In genomic region chr3:41522226-41523005, GRCm38 (mm10) we compare ENCODE assay signal across 7 mouse cellular contexts. TPM values are rescaled to one million over a fixed set of nuclear protein-coding genes. Genes with fewer than 3 reads are reported as not detected.
A peak's percentile ranks its signal among the peaks of the same experiment; 100 is the strongest.
DNase-seq lines count a peak whose midpoint lies in the region; ATAC-seq lines count a peak whose summit lies in the region.

No protein-coding gene starts in this region.

- H3K9ac ChIP-seq in midbrain, embryonic 13.5 days (replicated peaks): no peak overlapping the region

- peaks cover 4% of the 10 kb centered on the region; the same call in 1 of the 2 replicates for H3K4me1 ChIP-seq in midbrain, embryonic 13.5 days (replicated peaks)

- peak; percentile 53; the same call in 1 of the 2 replicates for ATAC-seq in midbrain, embryonic 13.5 days

- H3K27me3 ChIP-seq in midbrain, embryonic 13.5 days: no peaks in the 10 kb centered on the region

- no peak overlapping the region for H3K27ac ChIP-seq in midbrain, embryonic 13.5 days

- no peak overlapping the region for H3K4me3 ChIP-seq in midbrain, embryonic 13.5 days (replicated peaks)

- H3K36me3 ChIP-seq in midbrain, embryonic 13.5 days: no peaks in the 10 kb centered on the region

- 28% methylated on average over 18 of the region's 18 CpGs for WGBS in midbrain, embryonic 13.5 days

- peak overlapping the region; percentile 20; the same call in 1 of the 2 replicates for H3K4me2 ChIP-seq in midbrain, embryonic 13.5 days (replicated peaks)

- no peaks in the 10 kb centered on the region for H3K9me3 ChIP-seq in midbrain, embryonic 13.5 days

- peak; percentile 38 to 56 for DNase-seq in adrenal gland, postnatal 36 days
- peak; percentile 37 for DNase-seq in heart, adult 8-10 months (ENCODE audit: low spot score)
- peak; percentile 64 to 70 for DNase-seq in kidney, postnatal 25 days
- no peak for DNase-seq in B cell, adult 2 months
- no peak for DNase-seq in thymus, postnatal 4 days
- no peak for DNase-seq in layer of hippocampus, postnatal 14 days (ENCODE audit: low spot score in 2 of 2)

RNA-seq across cellular contexts. Expression of gene Jade1, which starts 33.1 kb away (rescaled TPM):
- 10 to 100 TPM; 51.2 to 51.4 TPM for total RNA-seq in adrenal gland, postnatal 36 days (2021)
- total RNA-seq in heart, adult 8-10 months (2022): 10 to 100 TPM; 26.5 to 40.1 (median 28.9) TPM
- polyA plus RNA-seq in midbrain, embryonic 13.5 days (2015; fragmentation: Nextera tagmentation; extraction: Ambion mirVana): 10.5 and 13.2 TPM in 2 replicates
- total RNA-seq in layer of hippocampus, postnatal 14 days (2021): 10 to 100 TPM; 20.0 to 21.0 TPM

Comparison
In these comparisons a context has a peak if more than half of its experiments do, and no peak if none do; other contexts are left out.
1. DNase-seq: peak in adrenal gland, postnatal 36 days (2 of 2), heart, adult 8-10 months (single experiment) and kidney, postnatal 25 days (2 of 2); none in B cell, adult 2 months (0 of 2), thymus, postnatal 4 days (single experiment) and layer of hippocampus, postnatal 14 days (0 of 2).